Mouse (Mus musculus) liver, embryonic 14.5 days (tissue): Measurements from ENCODE around the gene Bcas1. TPM values are rescaled to one million over a fixed set of nuclear protein-coding genes. Genes with fewer than 3 reads are reported as not detected.
"Not testable (repeated sequence)": the region's sequence is repeated elsewhere in the genome, so short reads cannot be mapped to it uniquely, and the experiment has no call there.

ENCODE experiments used
- ATAC-seq: fragments of 200-750 bp; cut with Nextera tagmentation; 2 replicates; pipeline ENCODE4 v1.8.0; 2017; ENCODE audit warnings: moderate number of reproducible peaks, mild to moderate bottlenecking, moderate library complexity; ENCODE audit not compliant: insufficient read depth
- DNase-seq, 3 experiments: peaks; one replicate each; pipeline ENCODE4 v3.0.0-alpha.2; 2012 to 2013; ENCODE audit warnings: low read depth in 3 of 3, low spot score in 3 of 3
- H3K27ac ChIP-seq: fragments of 300-500 bp; sonication (generic); 2 replicates; pipeline ENCODE4 v1.5.1; 2014; ENCODE audit warnings: moderate library complexity, mild to moderate bottlenecking, control low read depth, inconsistent platforms
- H3K27me3 ChIP-seq: fragments of 300-500 bp; sonication (generic); 2 replicates; pipeline ENCODE4 v1.6.1; 2014; ENCODE audit warnings: mild to moderate bottlenecking, low read length, moderate library complexity; ENCODE audit not compliant: control insufficient read depth, insufficient read depth
- H3K36me3 ChIP-seq: fragments of 300-500 bp; sonication (generic); replicated peaks from 2 replicates; pipeline ENCODE4 v1.6.1; 2014; ENCODE audit warnings: low read depth; ENCODE audit not compliant: control insufficient read depth, insufficient read depth
- H3K4me1 ChIP-seq, 2 experiments: fragments of 200-500 bp in 1 of 2; fragments of 300-500 bp in 1 of 2; sonication (generic) in 1 of 2; replicated peaks; 2 replicates each; pipeline ENCODE4 v1.6.1; 2012 to 2014; ENCODE audit warnings: antibody characterized with exemption in 1 of 2, inconsistent platforms in 1 of 2, low read length in 1 of 2; ENCODE audit not compliant: control insufficient read depth in 2 of 2, insufficient read depth in 2 of 2
- H3K4me2 ChIP-seq: fragments of 300-500 bp; sonication (generic); 2 replicates; pipeline ENCODE4 v1.6.1; 2014; ENCODE audit warnings: low read depth, mild to moderate bottlenecking, control low read depth, moderate library complexity
- H3K4me3 ChIP-seq, 2 experiments: fragments of 200-500 bp in 1 of 2; fragments of 300-500 bp in 1 of 2; sonication (generic) in 1 of 2; 2 replicates each; pipeline ENCODE4 v1.5.1; 2012 to 2014; ENCODE audit warnings: low read depth in 2 of 2, low read length in 2 of 2, mild to moderate bottlenecking in 2 of 2, control low read depth in 1 of 2, inconsistent platforms in 1 of 2, moderate library complexity in 1 of 2; ENCODE audit not compliant: insufficient read depth in 1 of 2
- H3K9ac ChIP-seq: fragments of 300-500 bp; sonication (generic); replicated peaks from 2 replicates; pipeline ENCODE4 v1.6.1; 2014; ENCODE audit warnings: mild to moderate bottlenecking, control low read depth, moderate library complexity
- H3K9me3 ChIP-seq: fragments of 300-500 bp; sonication (generic); 2 replicates; pipeline ENCODE4 v1.6.1; 2016; ENCODE audit warnings: low read length, mixed read lengths; ENCODE audit not compliant: control insufficient read depth
- CTCF ChIP-seq: IDR thresholded peaks from 2 replicates; pipeline ENCODE4 v1.5.1; 2016; ENCODE audit warnings: antibody characterized with exemption, low read depth, control low read depth
- EP300 ChIP-seq: IDR thresholded peaks from 2 replicates; pipeline ENCODE4 v1.6.1; 2016; ENCODE audit warnings: antibody characterized with exemption, low read depth
- WGBS: fragments of 180-500 bp; shearing (Covaris S2); extraction: QIAGEN DNeasy Blood & Tissue Kit; methylation state at CpG from one replicate; pipeline ENCODE4 v1.1.7; 2014; ENCODE audit not compliant: insufficient replicate concordance; 5-methylcytosine and 5-hydroxymethylcytosine counted together
- polyA plus RNA-seq, 2 experiments: library from polyadenylated mRNA; depleted of rRNA in 1 of 2; stranded (reverse) in 1 of 2; unstranded in 1 of 2; fragments of >200 nt; fragmentation: Nextera tagmentation in 1 of 2; extraction: Ambion mirVana in 1 of 2; gene quantifications; 2 replicates each; pipeline versions ENCODE4 v1.2.1 to v1.2.3; 2012 to 2014

The Bcas1 gene
- polyA plus RNA-seq, 2 experiments: 3.9 to 5.7 TPM

GRCm38 (mm10) chr2:170459805-170460204 is 32.2 kb upstream of the Bcas1 start:
- DNase-seq (peak; percentile 23 to 37 (median 28)), ATAC-seq (peak; percentile 81)
- Histone ChIP-seq H3K4me2 (no peak overlapping the region), H3K4me1 (peaks cover 0 to 8% of the 10 kb centered on the region in 2 experiments; a peak in 2 of 4 replicates), H3K27me3 (no peaks in the 10 kb centered on the region; the same call in 1 of the 2 replicates), H3K27ac (no peak overlapping the region), H3K4me3 (no peak overlapping the region), H3K36me3 (no peaks in the 10 kb centered on the region), H3K9ac (no peak overlapping the region), H3K9me3 (no peaks in the 10 kb centered on the region)
- WGBS: 41% methylated on average over 9 of the region's 9 CpGs
- no peak for TF ChIP-seq CTCF
- TF ChIP-seq EP300: no peak

- Histone ChIP-seq H3K4me3 (no peak overlapping the region), H3K9me3 (no peaks in the 10 kb centered on the region), H3K27me3 (no peaks in the 10 kb centered on the region; the same call in 1 of the 2 replicates), H3K4me2 (no peak overlapping the region), H3K27ac (no peak overlapping the region), H3K9ac (no peak overlapping the region), H3K4me1 (peaks cover 0 to 8% of the 10 kb centered on the region in 2 experiments; a peak in 2 of 4 replicates), H3K36me3 (no peaks in the 10 kb centered on the region)
- no peak for DNase-seq
- TF ChIP-seq EP300: no peak
- no peak for TF ChIP-seq CTCF
- no peak; the same call in 1 of the 2 replicates for ATAC-seq
- 48% methylated on average over 10 of the region's 10 CpGs for WGBS
These were observed 31.5 kb upstream of the Bcas1 start for GRCm38 (mm10) chr2:170459183-170459582.

GRCm38 (mm10) chr2:170453809-170454208 is 26.2 kb upstream of the Bcas1 start:
- WGBS: 33% methylated on average over 3 of the region's 4 CpGs

GRCm38 (mm10) chr2:170450933-170451332 is 23.3 kb upstream of the Bcas1 start:
- no peaks in the 10 kb centered on the region for H3K36me3 ChIP-seq
- ATAC-seq (0 out of 2 replicates have a peak, but pooled peaks have one; percentile 39), DNase-seq (peak; percentile 24 to 38 (median 28))
- H3K9ac ChIP-seq: no peak overlapping the region
- H3K4me2 ChIP-seq: no peak overlapping the region
- H3K27me3 ChIP-seq: no peaks in the 10 kb centered on the region; the same call in 1 of the 2 replicates
- peak; percentile 73 for TF ChIP-seq CTCF
- no peak for TF ChIP-seq EP300
- H3K9me3 ChIP-seq: no peaks in the 10 kb centered on the region
- H3K4me1 ChIP-seq: no peaks in the 10 kb centered on the region
- H3K27ac ChIP-seq: no peak overlapping the region
- WGBS: 9% methylated on average over 9 of the region's 9 CpGs
- H3K4me3 ChIP-seq: no peak overlapping the region

More at GRCm38 (mm10) chr2:170453809-170454208, 26.2 kb upstream of the Bcas1 start:
- H3K4me2 ChIP-seq, H3K27me3 ChIP-seq, H3K4me1 ChIP-seq, H3K36me3 ChIP-seq, DNase-seq, H3K4me3 ChIP-seq, H3K9ac ChIP-seq, H3K27ac ChIP-seq, ATAC-seq, H3K9me3 ChIP-seq: not testable (repeated sequence)

- Histone ChIP-seq H3K4me3 (no peak overlapping the region), H3K4me1 (no peaks in the 10 kb centered on the region), H3K9ac (no peak overlapping the region), H3K36me3 (no peaks in the 10 kb centered on the region), H3K27ac (no peak overlapping the region), H3K4me2 (no peak overlapping the region), H3K9me3 (no peaks in the 10 kb centered on the region), H3K27me3 (no peaks in the 10 kb centered on the region)
- 58% methylated on average over 10 of the region's 10 CpGs for WGBS
- DNase-seq (no peak), ATAC-seq (no peak)
- TF ChIP-seq EP300 (no peak), CTCF (no peak)
These were observed 20.0 kb upstream of the Bcas1 start for GRCm38 (mm10) chr2:170447651-170448050.
